Mouse (Mus musculus) NIH3T3 (cell line): Measurements from ENCODE around the gene H2-M1.

ENCODE experiments used
- DNase-seq: peaks from one replicate; pipeline ENCODE4 v3.0.0-alpha.2; 2012; ENCODE audit warnings: low read depth

Gene H2-M1

DNA sequence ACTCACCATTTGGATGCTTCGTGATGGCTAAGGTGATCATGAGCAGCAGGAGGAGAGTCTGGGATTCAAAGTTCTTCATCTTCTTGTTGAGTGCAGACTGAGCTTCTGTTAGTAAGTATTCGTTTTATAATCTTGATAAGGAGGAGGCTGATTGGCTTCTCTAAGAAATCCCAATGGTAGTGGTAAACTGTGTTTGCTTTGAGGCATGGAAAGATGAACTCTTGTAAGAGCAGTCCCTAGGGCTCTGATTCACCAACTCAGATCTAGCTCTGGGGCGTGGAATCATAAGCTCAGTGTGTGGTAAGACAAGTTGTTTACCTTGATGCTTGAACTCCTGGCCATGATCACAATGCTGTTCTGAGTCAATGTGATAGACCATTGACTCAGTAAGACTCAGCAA lies at the start of gene H2-M1:
Gene H2-M1 (minus strand): TSS at position 101 of the 400 bp plus-strand sequence.
- DNase-seq = no peak

DNA sequence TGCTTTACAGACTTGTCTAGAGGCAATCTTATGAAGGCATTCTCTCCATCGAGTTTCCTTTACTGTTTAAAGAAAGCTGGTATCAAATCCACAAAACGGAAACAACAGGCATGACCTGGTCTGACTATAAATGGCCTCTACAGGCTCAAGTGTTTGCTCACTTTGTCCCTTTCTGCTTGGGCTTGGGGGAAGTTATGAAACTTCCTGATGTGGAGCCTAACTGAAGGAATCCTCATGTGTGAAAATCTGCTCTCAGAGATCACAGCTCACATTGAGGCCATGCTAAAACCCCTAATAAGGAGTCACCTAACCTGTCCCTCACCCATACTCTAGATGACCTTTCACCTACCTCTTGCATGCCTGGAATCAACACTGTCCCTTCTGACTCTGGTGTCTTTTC lies 25.7 kb upstream of the H2-M1 start:
- DNase-seq = no peak

DNA sequence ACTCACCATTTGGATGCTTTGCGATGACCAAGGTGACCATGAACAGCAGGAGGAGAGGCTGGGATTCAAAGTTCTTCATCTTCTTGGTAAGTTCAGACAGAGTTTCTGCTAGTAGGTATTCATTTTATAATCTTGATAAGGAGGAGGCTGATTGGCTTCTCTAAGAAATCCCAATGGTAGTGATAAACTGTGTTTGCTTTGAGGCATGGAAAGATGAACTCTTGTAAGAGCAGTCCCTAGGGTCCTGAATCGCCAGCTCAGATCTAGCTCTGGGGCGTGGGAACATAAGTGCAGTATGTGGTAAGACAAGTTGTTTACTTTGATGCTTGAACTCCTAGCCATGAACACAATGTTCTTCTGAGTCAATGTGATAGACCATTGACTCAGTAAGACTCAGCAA lies 29.5 kb downstream of the H2-M1 start, which contains the start of gene H2-M9:
Gene H2-M9 (minus strand): TSS at position 101 of the 400 bp plus-strand sequence.
- no peak for DNase-seq
